Mouse (Mus musculus) forebrain, embryonic 15.5 days (tissue): ENCODE results near the gene Marveld1. TPM values are rescaled to one million over a fixed set of nuclear protein-coding genes. Genes with fewer than 3 reads are reported as not detected.

Source experiments
- ATAC-seq: fragments of 200-750 bp; cut with Nextera tagmentation; replicated peaks from 2 replicates; pipeline ENCODE4 v1.8.0; 2017; ENCODE audit warnings: mild to moderate bottlenecking, moderate TSS enrichment, moderate library complexity
- H3K27ac ChIP-seq: fragments of 300-500 bp; sonication (generic); replicated peaks from 2 replicates; pipeline ENCODE4 v1.5.1; 2015; ENCODE audit warnings: mild to moderate bottlenecking, inconsistent platforms
- H3K27me3 ChIP-seq: fragments of 300-500 bp; sonication (generic); 2 replicates; pipeline ENCODE4 v1.6.1; 2015; ENCODE audit warnings: inconsistent platforms
- H3K36me3 ChIP-seq: fragments of 300-500 bp; sonication (generic); 2 replicates; pipeline ENCODE4 v1.6.1; 2015; ENCODE audit warnings: mild to moderate bottlenecking, inconsistent platforms
- H3K4me1 ChIP-seq: fragments of 300-500 bp; sonication (generic); 2 replicates; pipeline ENCODE4 v1.6.1; 2015; ENCODE audit warnings: inconsistent platforms
- H3K4me2 ChIP-seq: fragments of 300-500 bp; sonication (generic); replicated peaks from 2 replicates; pipeline ENCODE4 v1.6.1; 2015; ENCODE audit warnings: mild to moderate bottlenecking, inconsistent platforms
- H3K4me3 ChIP-seq: fragments of 300-500 bp; sonication (generic); 2 replicates; pipeline ENCODE4 v1.5.1; 2015; ENCODE audit warnings: mild to moderate bottlenecking, inconsistent platforms
- H3K9ac ChIP-seq: fragments of 300-500 bp; sonication (generic); replicated peaks from 2 replicates; pipeline ENCODE4 v1.6.1; 2015; ENCODE audit warnings: mild to moderate bottlenecking, inconsistent platforms
- H3K9me3 ChIP-seq: fragments of 300-500 bp; sonication (generic); 2 replicates; pipeline ENCODE4 v1.6.1; 2016; ENCODE audit warnings: inconsistent platforms
- WGBS: fragments of 180-500 bp; shearing (Covaris S2); methylation state at CpG from one replicate; pipeline ENCODE4 v1.1.7; 2015; ENCODE audit warnings: mixed read lengths; 5-methylcytosine and 5-hydroxymethylcytosine counted together
- polyA plus RNA-seq: library from polyadenylated mRNA; unstranded; fragments of >200 nt; fragmentation: Nextera tagmentation; extraction: Ambion mirVana; gene quantifications from 2 replicates; pipeline ENCODE4 v1.2.1, GENCODE M21; 2015

The Marveld1 gene
- polyA plus RNA-seq, 1 experiment from 2014 or later: 1.7 TPM

DNA sequence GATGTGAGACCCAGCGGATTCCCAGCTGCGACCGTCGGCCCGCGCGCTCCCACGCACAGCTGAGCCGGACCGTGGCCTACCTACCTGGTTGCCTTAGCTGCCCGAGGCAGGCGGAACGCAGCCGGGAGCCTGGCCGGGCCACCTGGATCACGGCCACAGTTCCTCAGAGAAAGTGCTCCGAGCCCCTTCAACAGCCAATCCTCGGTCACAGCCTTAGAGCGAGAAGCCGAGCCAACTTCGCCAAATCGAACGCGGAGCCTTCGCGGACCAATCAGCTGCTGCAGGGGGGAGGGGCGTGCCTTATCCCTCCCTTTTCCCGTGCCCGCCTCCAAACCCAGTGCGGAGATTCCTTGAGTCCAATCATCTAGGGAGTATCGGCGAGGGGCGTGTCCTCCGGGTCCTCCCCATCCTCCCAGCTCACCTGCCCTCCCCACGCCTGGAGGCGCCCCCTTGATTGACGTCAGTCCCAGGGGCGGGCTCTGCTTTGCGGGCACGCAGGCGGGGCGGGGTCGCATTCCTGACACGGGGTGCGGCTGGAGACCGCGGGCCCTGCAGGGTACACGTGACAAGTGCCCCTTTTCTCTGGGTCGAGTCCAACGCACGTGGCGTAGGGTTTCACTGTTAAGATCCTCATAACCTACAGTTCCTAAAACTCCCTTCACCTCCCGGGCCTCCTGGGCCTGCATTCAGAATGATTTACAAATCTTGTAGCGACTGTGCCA, 18.3 kb upstream of the Marveld1 start, which contains the start of gene Avpi1:
Gene Avpi1 (minus strand): TSS at position 273 of the 722 bp plus-strand sequence.
- peak within 1 kb of the TSS; percentile 58 for H3K27ac ChIP-seq
- no peaks in the 10 kb centered on the region for H3K36me3 ChIP-seq
- peak within 1 kb of the TSS; percentile 99 for H3K4me2 ChIP-seq
- H3K4me1 ChIP-seq: peaks cover 17% of the 10 kb centered on the region
- H3K4me3 ChIP-seq: peak within 1 kb of the TSS; percentile 78
- WGBS: under 1% methylated on average over 54 of the region's 54 CpGs
- ATAC-seq: peak; percentile 97
- peak within 1 kb of the TSS; percentile 58 for H3K9ac ChIP-seq
- no peaks in the 10 kb centered on the region for H3K27me3 ChIP-seq
- H3K9me3 ChIP-seq: no peaks in the 10 kb centered on the region

DNA sequence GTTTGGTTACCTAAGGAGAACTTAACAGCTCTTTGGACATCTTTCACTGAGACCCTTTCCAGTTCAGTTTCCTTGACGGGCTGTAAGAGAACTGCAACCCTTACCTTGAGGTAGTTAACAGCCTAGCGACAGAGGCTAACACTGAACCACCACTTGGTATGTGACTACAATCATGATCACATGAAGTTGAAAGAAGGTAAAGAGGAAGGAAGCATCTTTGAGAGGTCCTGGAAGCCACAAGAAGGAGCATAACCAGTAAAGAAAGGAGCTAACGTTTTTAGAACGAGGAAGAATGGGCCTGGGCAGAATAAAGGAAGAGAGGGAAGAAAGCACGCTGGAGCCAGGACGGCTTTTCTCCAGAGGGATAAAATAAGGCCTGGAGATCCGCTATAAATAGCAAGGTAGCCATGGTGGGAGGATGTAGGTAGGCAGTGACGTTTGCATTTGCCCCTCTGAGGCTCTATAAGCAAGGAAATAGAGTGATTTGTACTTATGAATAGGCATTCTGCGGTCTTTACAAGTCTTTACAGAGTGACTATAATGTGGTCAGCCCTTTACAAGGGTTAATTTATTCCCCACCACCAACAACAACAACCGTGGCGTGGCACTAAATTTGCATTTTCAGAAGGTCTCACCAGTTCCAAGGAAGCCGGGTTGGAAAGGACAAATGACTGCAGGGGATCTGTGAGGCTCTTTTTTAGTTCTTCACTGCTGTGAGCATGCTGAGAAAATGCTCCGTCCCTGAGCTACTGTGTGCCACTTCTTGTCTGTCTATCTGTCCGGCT, 17.5 kb upstream of the Marveld1 start:
- 13% methylated on average over 14 of the region's 14 CpGs for WGBS
- Histone ChIP-seq H3K27me3 (no peaks in the 10 kb centered on the region), H3K36me3 (no peaks in the 10 kb centered on the region), H3K4me2 (peak overlapping the region; percentile 99), H3K4me1 (peaks cover 15% of the 10 kb centered on the region), H3K4me3 (peak overlapping the region; percentile 78), H3K9me3 (no peaks in the 10 kb centered on the region), H3K27ac (peak overlapping the region; percentile 49), H3K9ac (peak overlapping the region; percentile 58; the same call in 1 of the 2 replicates)
- peak; percentile 9; the same call in 1 of the 2 replicates for ATAC-seq

DNA sequence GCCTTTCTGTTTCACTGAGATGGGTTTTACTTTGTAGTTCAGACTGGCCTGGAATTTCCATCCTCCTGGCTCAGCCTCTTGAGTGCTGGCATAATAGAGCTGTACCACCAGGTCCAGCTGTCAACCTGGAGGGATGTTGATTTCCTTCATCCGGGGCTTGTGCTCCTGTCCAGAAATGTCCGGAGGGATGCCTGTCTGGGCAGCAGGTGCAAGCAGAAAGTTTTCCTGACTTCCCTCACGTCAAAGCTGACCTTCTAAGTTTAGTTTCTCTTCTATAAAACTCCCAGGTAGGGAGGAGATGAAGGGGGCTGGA, 16.9 kb upstream of the Marveld1 start:
- no peak overlapping the region for H3K4me3 ChIP-seq
- peaks cover 14% of the 10 kb centered on the region for H3K4me1 ChIP-seq
- no peak for ATAC-seq
- 46% methylated on average over 3 of the region's 3 CpGs for WGBS
- H3K27me3 ChIP-seq: no peaks in the 10 kb centered on the region
- no peaks in the 10 kb centered on the region for H3K36me3 ChIP-seq
- H3K27ac ChIP-seq: no peak overlapping the region; the same call in 1 of the 2 replicates
- no peaks in the 10 kb centered on the region for H3K9me3 ChIP-seq
- H3K4me2 ChIP-seq: no peak overlapping the region
- no peak overlapping the region for H3K9ac ChIP-seq

DNA sequence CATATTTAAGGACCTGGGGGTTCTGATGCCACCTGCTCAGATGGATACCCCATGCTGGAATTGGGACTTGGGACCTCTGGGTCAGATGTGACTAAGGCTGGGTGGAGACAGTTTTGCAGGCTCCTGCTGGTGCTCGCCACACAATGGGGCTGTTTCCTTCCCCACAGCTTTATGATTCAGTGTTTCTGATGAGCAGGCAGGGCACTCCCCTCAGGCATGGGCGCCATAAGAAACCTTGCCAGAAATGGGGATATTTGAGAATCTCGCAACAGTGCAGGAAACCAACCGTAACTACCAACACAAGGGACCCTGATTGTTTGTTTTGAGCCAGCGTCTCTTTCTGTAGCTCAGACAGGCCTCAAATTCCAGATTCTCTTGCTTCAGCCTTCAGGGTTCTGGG, 16.1 kb upstream of the Marveld1 start:
- H3K27me3 ChIP-seq: no peaks in the 10 kb centered on the region
- 70% methylated on average over 5 of the region's 5 CpGs for WGBS
- H3K4me2 ChIP-seq: no peak overlapping the region
- no peak overlapping the region for H3K4me3 ChIP-seq
- no peak overlapping the region for H3K9ac ChIP-seq
- ATAC-seq: no peak
- no peak overlapping the region for H3K27ac ChIP-seq
- peaks cover 14% of the 10 kb centered on the region for H3K4me1 ChIP-seq
- no peaks in the 10 kb centered on the region for H3K9me3 ChIP-seq
- no peaks in the 10 kb centered on the region for H3K36me3 ChIP-seq

DNA sequence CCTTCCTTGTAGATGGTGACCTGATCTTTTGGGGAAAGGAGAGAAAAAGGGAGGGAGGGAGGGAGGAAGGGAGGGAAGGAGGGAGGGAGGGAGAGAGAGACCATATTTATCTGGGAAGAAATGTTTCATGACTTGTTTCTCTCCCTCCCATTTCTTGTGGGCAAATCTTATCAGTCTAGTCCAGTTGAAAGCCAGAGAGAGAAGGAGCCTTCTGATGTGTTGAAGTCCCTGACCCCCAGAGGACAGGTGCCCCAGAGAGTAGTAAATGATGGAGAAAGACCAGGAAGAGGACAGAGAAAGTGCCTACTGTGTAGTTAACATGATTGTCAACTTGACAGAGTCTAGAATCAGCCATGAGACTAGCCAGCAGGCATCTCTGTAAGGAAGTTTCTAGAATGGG, 12.1 kb upstream of the Marveld1 start:
- H3K27ac ChIP-seq: no peak overlapping the region
- H3K9me3 ChIP-seq: no peaks in the 10 kb centered on the region
- H3K27me3 ChIP-seq: no peaks in the 10 kb centered on the region
- H3K4me1 ChIP-seq: no peaks in the 10 kb centered on the region
- no peak overlapping the region for H3K4me2 ChIP-seq
- no peak overlapping the region for H3K4me3 ChIP-seq
- no peak overlapping the region for H3K9ac ChIP-seq
- ATAC-seq: no peak
- no peaks in the 10 kb centered on the region for H3K36me3 ChIP-seq

DNA sequence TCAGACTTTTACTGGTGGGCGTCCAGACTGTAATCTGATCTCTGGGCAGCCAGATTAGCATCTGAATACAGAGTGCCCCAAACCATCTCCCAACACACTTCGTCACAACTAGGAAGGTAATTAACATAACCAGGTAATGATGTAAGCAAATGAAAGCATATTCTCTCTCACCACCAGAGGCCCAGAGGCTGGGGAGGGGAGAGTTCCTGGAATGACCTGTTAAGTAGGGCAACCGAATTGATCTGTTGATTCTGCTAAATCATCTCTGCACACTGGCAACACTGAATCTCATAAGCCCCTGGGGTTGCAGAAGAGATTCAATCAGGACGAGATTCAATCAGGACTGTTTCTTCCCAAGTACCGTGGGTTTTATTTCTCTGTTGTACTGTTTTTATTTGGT, 11.1 kb upstream of the Marveld1 start:
- no peaks in the 10 kb centered on the region for H3K4me1 ChIP-seq
- H3K27me3 ChIP-seq: no peaks in the 10 kb centered on the region
- H3K36me3 ChIP-seq: no peaks in the 10 kb centered on the region
- H3K9ac ChIP-seq: no peak overlapping the region
- no peak overlapping the region for H3K4me2 ChIP-seq
- no peak overlapping the region for H3K4me3 ChIP-seq
- H3K27ac ChIP-seq: no peak overlapping the region
- no peaks in the 10 kb centered on the region for H3K9me3 ChIP-seq
- WGBS: 19% methylated on average over 5 of the region's 5 CpGs
- ATAC-seq: no peak

DNA sequence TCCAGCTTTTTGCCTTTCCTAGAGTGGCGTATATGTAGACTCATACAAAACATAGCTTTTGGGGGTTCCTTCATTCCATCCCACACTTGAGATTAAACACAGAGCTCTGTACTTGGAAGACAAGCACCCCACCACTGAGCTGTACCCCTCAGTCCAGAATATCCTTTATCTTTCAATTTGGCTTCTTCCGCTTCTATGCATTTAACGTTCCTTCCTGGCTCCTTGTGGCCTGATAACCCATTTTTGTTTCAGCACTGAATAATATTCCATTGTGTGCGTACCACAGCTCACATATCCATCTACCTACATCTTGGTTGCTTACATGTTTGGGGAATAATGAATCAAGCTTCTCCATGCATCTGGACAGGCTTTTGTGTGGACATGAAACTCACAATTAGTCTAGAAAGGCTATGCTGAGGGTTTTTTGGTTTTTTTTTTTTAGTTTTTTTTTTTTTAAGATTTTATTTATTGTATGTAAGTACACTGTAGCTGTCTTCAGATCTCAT, 10.0 kb upstream of the Marveld1 start:
- Histone ChIP-seq H3K27ac (no peak overlapping the region), H3K4me3 (no peak overlapping the region), H3K27me3 (no peaks in the 10 kb centered on the region), H3K9me3 (no peaks in the 10 kb centered on the region), H3K9ac (no peak overlapping the region), H3K36me3 (no peaks in the 10 kb centered on the region), H3K4me1 (no peaks in the 10 kb centered on the region), H3K4me2 (no peak overlapping the region)
- WGBS: 91% methylated on average over 4 of the region's 4 CpGs
- ATAC-seq: no peak

DNA sequence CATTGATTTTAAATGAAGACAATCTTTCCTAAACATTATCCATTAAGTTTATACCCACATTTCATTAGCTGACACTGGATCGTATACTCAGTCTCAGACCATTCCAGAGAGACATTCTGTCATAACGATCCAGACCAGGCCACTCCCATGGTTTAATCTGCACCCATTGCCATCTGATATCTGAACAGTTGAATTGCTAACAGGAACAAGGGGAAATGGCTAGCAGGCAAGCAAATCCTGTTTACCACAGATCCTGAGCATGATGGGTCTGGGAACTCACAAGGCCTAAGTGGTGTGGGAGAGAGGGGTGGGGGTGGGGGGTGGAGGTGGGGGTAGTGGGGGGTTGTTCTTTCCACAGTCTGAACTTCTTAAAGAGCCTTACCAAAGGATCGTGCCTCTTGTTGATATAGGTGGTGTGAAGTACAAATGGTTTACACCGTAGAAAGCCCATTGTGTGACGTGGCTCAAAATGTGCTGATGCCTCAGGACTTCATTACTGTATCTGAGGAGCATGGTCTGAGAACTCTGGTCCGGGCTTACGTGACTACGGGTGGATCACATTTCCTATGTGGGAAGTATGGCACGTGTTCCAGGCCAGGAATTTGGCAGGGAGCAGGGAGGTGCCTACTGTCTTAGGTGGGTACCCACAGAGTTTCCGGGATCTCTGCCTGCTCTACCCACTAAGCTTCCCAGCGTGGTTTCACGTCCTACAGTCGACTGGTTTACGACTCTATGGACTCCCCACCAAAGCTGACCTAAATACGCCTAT, 8.5 kb upstream of the Marveld1 start:
- no peak overlapping the region for H3K4me3 ChIP-seq
- no peaks in the 10 kb centered on the region for H3K36me3 ChIP-seq
- 89% methylated on average over 15 of the region's 15 CpGs for WGBS
- no peak overlapping the region for H3K4me2 ChIP-seq
- H3K27ac ChIP-seq: no peak overlapping the region
- H3K4me1 ChIP-seq: no peaks in the 10 kb centered on the region
- H3K9me3 ChIP-seq: no peaks in the 10 kb centered on the region
- H3K9ac ChIP-seq: no peak overlapping the region
- ATAC-seq: no peak
- no peaks in the 10 kb centered on the region for H3K27me3 ChIP-seq

DNA sequence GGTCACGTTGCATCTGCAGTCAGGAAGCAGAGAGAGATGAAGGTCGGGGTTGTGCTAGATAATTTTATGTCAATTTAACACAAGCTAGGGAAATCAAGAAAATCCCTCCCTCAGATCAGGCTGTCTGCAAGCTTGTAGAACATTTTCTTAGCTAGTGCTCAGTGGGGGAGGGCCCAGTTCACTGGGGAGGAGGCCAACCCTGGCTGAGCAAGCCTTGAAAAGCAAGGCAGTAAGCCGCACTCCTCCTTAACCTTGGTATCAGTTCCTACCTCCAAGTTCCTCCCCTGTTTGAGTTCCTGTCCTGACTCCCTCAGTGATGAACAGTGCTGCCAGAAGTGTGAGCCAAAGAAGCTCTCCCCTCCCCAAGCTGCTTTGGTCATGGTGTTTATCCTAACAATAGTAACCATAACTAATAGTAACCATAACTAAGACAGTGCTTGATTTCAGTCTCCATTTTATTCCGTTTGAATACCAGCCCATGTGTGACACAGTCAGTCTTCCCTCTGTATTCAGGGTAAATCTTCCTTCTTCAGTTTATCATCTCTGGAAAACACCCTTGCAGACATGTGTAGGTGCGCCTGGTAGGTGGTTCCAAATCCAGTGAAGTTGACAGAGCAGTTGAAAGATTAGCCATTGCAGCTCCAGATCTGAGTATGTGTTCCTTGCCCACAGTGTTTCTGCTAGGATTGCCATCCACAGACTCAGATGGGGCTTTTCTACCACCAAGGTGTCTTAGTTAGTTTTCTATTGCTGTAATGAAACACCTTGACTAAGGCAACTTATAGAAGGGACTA, 7.3 kb upstream of the Marveld1 start:
- no peaks in the 10 kb centered on the region for H3K36me3 ChIP-seq
- no peaks in the 10 kb centered on the region for H3K9me3 ChIP-seq
- no peaks in the 10 kb centered on the region for H3K27me3 ChIP-seq
- no peaks in the 10 kb centered on the region for H3K4me1 ChIP-seq
- no peak for ATAC-seq
- H3K4me2 ChIP-seq: no peak overlapping the region
- H3K4me3 ChIP-seq: no peak overlapping the region
- 88% methylated on average over 5 of the region's 5 CpGs for WGBS
- H3K27ac ChIP-seq: no peak overlapping the region
- no peak overlapping the region for H3K9ac ChIP-seq

DNA sequence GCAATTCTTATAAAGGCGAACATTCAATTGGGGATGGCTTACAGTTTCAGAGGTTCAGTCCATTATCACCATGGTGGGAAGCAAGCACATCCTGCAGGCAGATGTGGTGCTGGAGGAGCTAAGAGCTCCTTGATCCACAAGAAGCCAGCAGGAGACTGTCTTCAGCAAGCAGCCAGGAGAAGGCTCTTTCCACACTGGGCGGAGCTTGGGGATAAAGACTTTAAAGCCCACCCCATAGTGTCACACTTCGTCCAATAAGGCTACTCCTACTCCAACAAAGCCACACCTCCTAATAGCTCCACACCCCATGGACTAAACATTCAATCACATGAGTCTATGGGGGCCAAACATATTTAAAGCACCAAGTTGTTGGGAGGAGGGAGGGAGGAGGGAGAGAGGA, 5.2 kb upstream of the Marveld1 start:
- ATAC-seq: no peak
- Histone ChIP-seq H3K27me3 (no peaks in the 10 kb centered on the region), H3K4me3 (no peak overlapping the region), H3K9me3 (no peaks in the 10 kb centered on the region), H3K27ac (no peak overlapping the region), H3K4me1 (no peaks in the 10 kb centered on the region), H3K9ac (no peak overlapping the region), H3K4me2 (no peak overlapping the region), H3K36me3 (no peaks in the 10 kb centered on the region)
- 78% methylated on average over 3 of the region's 3 CpGs for WGBS

DNA sequence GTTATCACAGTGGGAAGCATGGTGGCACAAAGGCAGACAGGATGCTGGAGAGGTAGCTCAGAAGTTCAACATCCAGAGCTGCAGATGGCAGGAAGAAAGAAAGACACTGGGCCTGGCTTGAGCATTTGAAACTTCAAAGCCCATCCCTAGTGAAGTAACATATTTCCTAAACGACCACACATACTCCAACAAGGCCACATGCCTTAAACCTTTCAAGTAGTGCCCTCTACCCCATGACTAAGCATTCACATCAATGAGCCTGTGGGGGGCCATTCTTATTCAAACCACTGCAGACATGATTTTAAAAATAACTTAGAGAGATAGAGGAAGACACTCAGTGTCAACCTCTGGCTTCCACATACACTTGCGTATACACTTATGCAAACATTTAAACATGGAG, 4.4 kb upstream of the Marveld1 start:
- Histone ChIP-seq H3K36me3 (no peaks in the 10 kb centered on the region), H3K4me1 (peaks cover under 1% of the 10 kb centered on the region), H3K4me3 (no peak overlapping the region), H3K9me3 (no peaks in the 10 kb centered on the region), H3K27me3 (no peaks in the 10 kb centered on the region), H3K9ac (no peak overlapping the region), H3K27ac (no peak overlapping the region), H3K4me2 (no peak overlapping the region)
- WGBS: 76% methylated on average over 2 of the region's 2 CpGs
- ATAC-seq: no peak
